8 mouse cellular contexts compared by ENCODE assay signal in the genomic region with DNA sequence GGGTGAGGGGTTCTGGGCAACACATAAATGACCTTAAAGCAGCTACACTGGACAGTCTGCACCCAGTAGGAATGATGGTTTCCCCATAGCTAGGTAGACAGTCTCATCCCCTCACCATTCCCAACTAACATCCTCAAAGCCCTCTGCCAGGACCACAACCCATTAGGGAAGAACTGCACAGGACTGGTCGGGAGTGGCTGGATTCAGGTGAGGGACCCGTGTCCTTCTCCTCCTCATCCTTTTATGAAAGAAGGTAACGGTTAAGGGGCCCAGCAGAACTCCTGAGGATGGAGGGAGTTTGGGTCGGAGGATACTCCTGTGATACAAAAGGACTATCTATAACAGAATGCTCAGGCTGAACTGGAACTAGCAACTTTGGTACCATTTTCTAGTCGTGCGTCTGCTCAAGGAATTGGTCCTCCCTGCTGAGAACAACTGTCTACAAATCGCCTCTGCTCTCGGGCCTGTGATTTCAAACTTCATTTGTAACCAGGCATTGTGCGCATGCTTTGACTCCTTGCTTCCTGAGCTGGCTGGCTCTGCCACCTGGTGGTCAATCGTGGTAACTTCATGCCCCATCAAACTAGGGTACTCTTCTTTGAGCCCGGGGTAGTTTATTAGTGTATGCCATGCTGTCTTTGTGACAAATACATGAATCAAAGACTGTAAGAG.
A peak's percentile ranks its signal among the peaks of the same experiment; 100 is the strongest.
DNase-seq lines count a peak whose midpoint lies in the region; ATAC-seq lines count a peak whose summit lies in the region.

No protein-coding gene starts in this region.

- no peaks in the 10 kb centered on the region for H3K9me3 ChIP-seq in liver, embryonic 12.5 days (replicated peaks)
- no peaks in the 10 kb centered on the region for H3K9me3 ChIP-seq in limb, embryonic 10.5 days (replicated peaks)

- no peak overlapping the region for H3K27ac ChIP-seq in liver, embryonic 12.5 days
- H3K27ac ChIP-seq in limb, embryonic 10.5 days = peak overlapping the region; percentile 33; the same call in 1 of the 2 replicates

- no peaks in the 10 kb centered on the region for H3K27me3 ChIP-seq in liver, embryonic 12.5 days (replicated peaks)
- no peaks in the 10 kb centered on the region for H3K27me3 ChIP-seq in limb, embryonic 10.5 days (ENCODE audit: low read depth, poor library complexity, severe bottlenecking)

- H3K4me2 ChIP-seq in liver, embryonic 12.5 days = no peak overlapping the region

- no peak overlapping the region for H3K9ac ChIP-seq in liver, embryonic 12.5 days

- no peaks in the 10 kb centered on the region for H3K36me3 ChIP-seq in liver, embryonic 12.5 days
- no peaks in the 10 kb centered on the region for H3K36me3 ChIP-seq in limb, embryonic 10.5 days

- WGBS in liver, embryonic 12.5 days (ENCODE audit: insufficient replicate concordance) = 23% methylated on average over 11 of the region's 11 CpGs
- 33% methylated on average over 11 of the region's 11 CpGs for WGBS in limb, embryonic 10.5 days

- H3K4me1 ChIP-seq in liver, embryonic 12.5 days = peaks cover 26% of the 10 kb centered on the region
- 0 out of 2 replicates have a peak, but pooled peaks cover 2% of the 10 kb centered on the region for H3K4me1 ChIP-seq in limb, embryonic 10.5 days

- no peak overlapping the region for H3K4me3 ChIP-seq in liver, embryonic 12.5 days
- no peak overlapping the region for H3K4me3 ChIP-seq in limb, embryonic 10.5 days

- ATAC-seq in liver, embryonic 12.5 days = no peak
- peak; percentile 72 for ATAC-seq in monocyte, adult 5-6 weeks (replicated peaks; ENCODE audit: insufficient number of reproducible peaks, low FRiP score, low TSS enrichment, poor library complexity, severe bottlenecking)

- peak; percentile 74 for DNase-seq in liver
- DNase-seq in embryo, embryonic 11.5 days (ENCODE audit: low read depth, low spot score) = peak; percentile 74
- peak; percentile 61 to 77 for DNase-seq in gastrocnemius, postnatal 4 days (ENCODE audit: low spot score in 2 of 2)
- peak; percentile 79 for DNase-seq in kidney, adult 18-20 months
- peak; percentile 82 for DNase-seq in limb, embryonic 10.5 days (ENCODE audit: low spot score)
- DNase-seq in spleen, postnatal 14 days (ENCODE audit: low spot score in 2 of 2) = peak; percentile 57 to 75
